Mouse (Mus musculus): ENCODE data around the gene Hnrnpl.
A peak's percentile ranks its signal among the peaks of the same experiment; 100 is the strongest.

The Hnrnpl gene

DNA sequence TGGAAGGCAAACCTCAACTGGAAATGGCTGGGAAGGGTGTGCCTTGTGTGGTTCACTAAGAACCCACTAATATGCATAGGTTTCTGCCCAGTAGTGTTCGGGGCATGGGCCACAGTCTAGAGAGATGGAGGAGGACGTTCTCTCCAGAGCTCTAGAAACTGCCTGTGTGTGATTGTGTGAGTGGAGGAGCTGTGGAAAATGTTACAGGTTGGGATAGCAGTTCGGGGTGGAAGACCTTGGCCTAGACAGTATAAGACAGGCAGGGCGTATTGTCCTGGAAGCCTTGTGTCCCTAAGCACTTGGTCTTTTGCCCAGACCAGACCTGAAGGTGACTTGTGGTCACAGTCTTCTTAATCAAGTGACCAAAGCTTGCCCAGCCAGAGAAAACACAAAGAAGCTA, 4.1 kb downstream of the Hnrnpl start:
- no peak for DNase-seq (ENCODE audit: low spot score in 2 of 2)

DNA sequence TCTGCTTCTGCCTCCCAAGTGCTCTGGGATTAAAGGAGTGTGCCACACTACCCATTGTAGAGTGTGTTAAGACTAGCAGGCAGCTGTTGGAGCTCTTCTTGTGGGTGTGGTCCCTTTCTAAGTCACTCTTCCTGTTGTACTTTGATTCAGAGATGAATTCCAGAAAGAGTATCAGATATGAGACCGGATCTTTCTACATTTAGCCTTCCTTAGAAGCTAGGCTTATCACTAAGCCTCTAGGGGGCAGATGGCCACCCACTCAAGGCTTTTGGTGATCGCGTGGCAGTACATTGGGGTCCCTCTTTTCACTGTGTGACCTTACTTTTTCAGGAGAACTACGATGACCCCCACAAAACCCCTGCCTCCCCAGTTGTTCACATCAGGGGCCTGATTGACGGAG, 4.6 kb downstream of the Hnrnpl start:
- no peak for DNase-seq (ENCODE audit: low spot score in 2 of 2)

DNA sequence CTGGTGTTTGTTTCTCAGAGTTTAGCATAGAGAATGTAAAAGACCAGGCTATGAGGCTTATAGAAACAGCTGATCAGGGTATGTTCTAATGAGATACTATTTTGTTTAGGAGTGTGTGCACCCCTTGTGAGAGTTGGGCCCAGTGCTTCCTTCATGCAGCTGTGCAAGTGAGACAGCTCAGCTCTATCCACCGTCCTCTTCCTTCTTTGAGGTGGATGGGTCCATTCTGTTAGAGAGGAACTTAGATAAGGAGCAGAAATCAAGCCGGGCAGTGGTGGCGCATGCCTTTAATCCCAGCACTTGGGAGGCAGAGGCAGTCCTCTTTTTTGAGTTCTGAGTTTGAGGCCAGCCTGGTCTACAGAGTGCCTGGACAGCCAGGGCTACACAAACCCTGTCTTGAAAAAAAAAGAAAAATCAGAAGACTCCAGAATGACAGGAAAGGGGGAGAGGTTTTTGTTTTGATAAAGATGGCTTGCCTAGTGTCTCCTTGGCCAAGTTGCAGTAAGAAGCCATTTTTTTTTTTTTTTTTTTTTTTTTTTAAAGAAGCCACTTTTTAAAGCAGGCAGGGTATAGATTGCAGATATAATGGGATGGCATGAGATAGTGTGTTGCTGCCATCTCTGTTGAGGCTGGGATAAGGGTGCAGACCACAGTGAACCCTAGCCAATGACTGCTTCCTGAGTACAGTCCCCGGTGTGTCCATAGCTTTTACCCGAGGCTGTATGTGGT, 6.1 kb downstream of the Hnrnpl start:
- no peak for DNase-seq (ENCODE audit: low spot score in 2 of 2)

DNA sequence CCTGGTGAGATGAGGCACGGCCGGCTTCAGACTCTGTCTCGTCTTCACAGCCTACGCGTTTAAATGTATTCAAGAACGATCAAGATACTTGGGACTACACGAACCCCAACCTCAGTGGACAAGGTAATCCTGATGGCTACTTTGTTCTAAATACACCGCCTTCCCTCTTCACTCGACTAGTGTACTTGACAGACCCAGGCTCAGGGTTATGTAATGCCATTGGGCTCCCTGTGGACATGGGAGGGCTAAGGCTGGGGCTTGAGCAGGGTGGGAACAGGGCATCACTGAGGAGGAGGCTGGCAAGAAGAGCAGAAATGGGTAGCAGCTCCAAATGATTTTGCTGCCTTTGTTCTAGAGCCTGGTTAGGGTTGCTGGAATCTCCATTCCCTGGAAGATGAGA, 6.9 kb downstream of the Hnrnpl start:
- DNase-seq (ENCODE audit: low spot score in 2 of 2) = no peak

DNA sequence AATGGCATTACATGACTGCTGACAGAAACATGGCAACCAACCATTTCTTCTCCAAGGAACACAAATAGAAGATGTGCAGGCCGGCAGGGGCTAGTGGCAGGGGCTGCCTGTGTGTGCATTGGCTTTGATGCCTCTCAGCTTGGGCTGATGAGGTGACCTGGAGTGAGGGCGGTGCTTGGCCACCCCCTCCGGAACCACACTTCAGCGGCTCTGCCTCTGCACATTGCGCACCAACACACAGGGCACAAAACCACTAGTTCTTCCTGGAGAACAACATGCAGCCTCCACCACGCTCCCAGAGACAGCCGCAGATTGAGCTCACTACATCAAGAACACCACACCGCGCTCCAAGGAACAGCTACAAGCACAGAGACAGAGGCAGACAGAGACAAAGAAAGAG, 7.9 kb downstream of the Hnrnpl start:
- no peak for DNase-seq (ENCODE audit: low spot score in 2 of 2)

DNA sequence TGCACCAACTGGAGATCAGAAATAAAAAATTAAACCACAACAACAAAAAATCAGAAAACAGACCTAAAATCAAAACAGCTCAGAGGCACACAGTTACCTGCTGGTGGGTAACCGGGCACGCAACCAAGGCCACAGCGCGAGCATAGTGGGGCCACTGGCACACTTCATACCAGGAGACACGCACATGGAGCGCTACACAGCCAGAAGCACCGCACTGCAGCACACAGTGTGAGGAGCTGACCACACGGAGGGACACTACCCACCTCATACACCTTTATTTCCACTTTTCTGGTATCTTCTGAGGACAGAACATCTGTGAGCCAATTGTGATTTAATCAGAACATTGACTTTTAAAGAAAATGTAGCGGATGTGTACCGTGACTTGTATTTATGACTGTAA, 8.6 kb downstream of the Hnrnpl start:
- DNase-seq (ENCODE audit: low spot score in 2 of 2) = no peak

DNA sequence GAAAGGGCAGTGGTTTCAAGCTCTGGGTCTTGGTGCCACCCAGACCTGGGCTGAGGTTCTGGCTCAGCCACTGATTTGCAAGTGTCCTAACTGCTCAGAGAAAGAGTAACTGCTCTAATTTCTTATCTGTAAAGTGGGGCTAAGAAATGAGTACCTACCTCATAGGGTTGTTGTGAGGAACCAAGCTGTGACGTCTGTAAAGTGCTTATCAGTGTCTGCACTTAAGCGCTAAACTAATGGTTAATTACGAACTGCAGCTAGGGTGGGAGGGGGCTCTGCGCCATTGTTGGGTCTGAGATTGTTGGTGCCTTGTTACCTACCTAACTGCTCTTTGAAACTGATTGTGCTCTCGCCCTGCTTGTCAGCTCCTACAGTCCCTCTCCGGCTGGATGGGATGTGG, 9.2 kb downstream of the Hnrnpl start:
- no peak for DNase-seq (ENCODE audit: low spot score in 2 of 2)

DNA sequence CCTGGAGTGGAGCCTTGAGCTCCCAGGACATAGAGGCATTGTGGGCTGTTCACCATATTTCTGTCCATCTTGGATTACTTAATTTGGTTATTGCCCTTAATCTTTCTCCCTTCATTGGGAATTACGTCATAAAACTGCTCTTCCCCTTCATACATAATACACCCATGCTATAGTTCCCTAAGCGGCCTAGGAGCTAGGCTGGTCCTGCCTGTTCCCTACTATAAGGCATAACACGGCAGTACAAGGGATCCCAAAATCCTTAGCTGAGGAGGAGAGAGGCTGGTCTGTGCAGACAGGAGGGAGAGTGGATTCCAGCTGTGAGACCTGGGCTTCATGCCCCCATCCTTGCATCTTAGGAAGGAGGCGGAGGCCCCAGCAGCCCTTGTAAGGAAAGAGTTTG, 9.6 kb downstream of the Hnrnpl start:
- no peak for DNase-seq (ENCODE audit: low spot score in 2 of 2)

DNA sequence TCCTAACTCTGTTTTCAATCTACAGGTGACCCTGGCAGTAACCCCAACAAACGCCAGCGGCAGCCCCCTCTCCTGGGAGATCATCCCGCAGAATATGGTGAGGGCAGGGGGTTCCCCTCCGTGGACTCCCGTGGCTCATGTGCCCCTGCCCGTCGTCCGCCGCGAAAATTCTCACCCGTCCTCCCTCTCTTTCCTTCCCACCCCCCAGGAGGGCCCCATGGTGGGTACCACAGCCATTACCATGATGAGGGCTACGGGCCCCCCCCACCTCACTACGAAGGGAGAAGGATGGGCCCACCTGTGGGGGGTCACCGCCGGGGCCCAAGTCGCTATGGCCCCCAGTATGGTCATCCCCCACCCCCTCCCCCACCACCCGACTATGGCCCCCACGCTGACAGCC, 10.1 kb downstream of the Hnrnpl start:
- DNase-seq (ENCODE audit: low spot score in 2 of 2) = no peak

DNA sequence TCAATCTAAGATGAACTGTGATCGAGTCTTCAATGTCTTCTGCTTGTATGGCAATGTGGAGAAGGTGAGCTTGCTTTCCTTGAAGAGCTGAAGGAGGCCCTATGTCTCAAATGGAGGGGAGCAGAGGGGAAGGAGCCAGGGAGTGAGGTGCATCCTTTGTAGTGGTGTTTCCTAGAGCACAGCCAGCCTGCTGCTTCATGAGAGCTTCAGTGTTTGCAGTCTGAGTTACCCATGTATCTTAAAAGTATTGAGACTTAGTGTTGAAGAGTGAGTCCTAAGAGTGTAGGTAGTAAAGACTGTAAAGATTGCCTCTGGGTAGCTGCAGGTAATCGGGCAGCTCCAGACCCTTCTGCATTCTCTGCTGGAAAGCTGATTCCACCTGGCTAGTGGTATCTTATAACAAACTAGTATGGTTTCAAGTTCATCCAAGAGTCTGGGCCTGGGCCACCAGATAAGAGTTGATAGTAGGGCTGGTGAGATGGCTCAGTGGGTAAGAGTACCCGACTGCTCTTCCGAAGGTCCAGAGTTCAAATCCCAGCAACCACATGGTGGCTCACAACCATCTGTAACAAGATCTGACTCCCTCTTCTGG, 10.6 kb downstream of the Hnrnpl start:
- no peak for DNase-seq (ENCODE audit: low spot score in 2 of 2)

DNA sequence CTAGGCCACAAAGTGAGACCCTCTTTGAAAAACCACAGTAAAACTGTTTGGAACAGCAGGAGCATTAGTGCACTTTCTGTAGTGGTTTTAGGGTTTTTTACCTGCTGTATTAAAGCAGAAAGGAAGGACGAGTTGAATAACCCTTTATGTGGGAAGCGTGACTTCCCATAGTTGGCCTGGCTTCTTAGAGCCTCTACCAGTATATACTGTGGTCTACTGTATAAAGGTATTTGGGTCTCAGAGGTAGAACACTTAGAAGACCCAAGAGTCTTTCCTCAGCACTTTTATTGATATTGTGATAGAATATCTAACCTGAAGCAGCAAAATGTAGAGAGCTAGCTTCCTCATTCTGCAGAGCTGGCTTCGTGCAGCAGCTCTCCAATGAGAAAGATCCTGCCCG, 11.2 kb downstream of the Hnrnpl start:
- DNase-seq (ENCODE audit: low spot score in 2 of 2) = no peak

DNA sequence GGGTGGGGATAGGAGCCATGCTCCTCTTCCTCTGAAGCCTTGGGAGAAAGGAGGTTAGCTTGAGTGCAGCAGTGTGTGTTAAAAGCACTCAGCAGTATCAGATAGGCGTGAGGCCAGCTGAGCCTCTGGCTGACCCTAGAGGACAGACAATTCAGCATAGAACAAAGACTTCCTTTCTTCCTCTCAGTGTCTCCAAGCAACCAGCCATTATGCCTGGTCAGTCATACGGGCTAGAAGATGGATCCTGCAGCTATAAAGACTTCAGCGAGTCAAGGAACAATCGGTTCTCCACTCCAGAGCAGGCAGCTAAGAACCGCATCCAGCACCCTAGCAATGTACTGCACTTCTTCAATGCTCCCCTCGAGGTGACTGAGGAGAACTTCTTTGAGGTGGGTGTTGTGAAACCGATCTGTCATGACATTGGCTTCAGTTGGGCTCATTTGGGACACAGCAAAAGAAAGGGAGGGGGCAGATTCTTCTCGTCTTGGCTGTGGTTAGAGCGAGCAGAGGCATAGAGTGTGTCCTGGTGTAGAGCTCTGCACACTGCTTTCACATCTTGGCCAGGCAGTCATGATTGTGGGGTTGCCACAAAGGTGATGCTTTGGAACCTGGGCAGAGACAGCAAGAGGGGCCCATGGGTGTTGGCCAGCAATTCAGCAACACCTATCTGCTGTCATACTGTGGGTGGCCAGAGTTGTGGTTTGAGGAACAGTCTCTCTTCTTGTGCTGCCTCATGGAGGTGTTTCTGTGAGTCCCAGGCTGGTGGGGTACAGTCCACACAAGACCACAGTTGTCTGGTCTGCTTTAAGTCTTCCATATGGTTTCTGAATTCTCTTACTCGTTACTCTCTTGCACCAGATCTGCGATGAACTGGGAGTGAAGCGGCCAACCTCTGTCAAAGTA, 12.3 kb downstream of the Hnrnpl start:
- no peak for DNase-seq (ENCODE audit: low spot score in 2 of 2)

DNA sequence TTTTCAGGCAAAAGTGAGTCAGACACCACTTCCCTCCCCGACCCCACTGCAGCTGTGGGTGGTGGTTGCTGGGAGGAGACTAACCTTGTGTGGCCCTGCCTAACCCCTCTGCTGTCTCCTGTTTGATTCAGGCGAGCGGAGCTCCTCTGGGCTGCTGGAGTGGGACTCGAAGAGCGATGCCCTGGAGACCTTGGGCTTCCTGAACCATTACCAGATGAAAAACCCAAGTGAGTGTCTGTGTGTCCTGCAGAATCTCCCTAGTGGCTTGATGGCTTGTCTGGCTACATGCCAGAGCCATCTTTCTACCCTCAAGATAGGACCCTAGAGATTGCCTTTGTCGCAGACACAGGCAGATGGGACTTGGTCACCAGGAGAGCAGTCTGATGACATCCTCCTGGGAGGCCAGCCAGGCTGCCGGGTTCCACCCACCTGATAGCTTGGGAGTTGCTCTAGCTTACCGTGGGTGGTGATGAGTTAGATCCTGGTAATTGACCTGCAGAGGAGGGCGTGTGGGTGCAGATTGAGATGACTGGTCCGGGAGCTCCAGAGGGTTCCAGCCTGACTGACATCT, 13.0 kb downstream of the Hnrnpl start:
- DNase-seq (ENCODE audit: low spot score in 2 of 2) = peak in 1 of 2 experiments; percentile 69

DNA sequence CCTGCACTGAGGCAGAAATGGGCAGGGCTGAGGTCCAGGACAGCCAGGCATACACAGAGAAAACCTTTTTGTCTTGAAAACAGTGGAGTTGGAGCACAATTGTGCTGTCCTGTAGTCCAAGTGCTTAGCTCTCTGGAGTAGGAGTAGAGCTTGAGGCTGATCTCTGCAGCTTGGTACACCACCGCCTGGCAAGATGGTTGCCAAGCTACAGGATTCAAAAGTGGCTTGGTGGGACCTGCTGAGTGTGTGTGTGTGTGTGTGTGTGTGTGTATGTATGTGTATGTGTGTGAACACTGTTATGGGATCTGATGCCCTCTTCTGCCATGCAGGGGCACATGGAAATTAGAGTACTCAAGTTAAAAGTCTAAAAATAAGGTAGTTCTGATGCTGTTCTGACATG, 14.2 kb downstream of the Hnrnpl start:
- DNase-seq (ENCODE audit: low spot score in 2 of 2) = no peak

DNA sequence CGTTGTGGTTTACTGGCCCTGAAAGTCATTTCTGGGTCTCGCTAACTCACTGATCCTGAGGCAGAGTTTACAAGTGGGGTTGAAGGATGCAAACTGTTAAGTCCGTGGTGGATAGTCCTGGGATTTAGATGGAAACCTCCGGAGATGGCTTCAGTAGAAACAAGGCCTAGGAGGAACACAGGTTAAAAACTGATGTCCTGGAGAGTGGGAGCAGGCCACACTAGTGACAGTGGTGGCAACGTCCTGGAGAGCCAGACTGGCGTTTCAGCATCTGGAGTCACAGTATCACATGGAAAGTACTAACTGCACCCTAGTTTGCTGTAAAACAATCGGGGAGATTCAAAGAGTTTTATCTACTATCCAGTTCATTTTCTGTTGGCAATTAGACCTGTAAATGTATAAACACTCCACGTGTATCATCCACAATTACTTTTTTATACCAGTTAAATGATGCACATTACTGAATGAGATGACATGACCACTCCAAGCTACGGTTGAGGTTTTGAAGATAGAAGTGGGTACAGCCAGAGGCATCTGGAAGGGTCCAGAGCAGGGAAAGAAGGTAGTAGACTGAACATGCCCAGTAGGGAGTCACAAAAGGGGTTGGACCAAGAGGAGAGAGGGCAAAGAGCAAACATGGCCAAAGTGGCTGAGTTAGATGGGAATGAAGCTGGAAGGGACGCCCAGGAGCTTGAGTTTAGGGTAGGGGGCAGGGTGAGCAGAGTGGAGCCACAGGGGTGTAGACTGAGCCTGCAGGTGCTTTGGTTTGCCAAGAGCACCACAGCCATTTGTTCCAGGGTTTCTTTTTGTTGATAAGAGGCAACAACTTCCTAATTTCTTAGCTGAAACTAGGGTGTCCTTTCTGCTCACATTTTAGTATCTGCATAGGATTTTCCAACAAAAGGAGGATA, 14.9 kb downstream of the Hnrnpl start:
- no peak for DNase-seq (ENCODE audit: low spot score in 2 of 2)

DNA sequence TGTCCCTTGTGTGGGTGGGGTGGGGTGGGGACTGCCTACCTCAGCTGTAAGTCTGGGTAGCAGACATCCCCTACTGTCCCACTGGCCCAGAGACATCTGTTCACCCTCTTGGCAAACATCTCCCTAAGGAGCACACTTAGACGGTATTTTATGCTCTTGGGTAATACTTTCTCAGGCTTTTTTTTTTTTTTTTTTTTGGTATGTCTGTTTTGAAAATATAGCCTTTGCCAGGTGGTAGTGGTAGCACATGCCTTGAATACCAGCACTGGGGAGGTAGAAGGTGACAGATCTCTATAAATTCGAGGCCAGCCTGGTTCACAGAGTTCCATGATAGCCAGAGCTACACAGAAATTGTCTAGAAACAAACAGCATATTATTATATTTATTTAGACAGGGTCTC, 15.6 kb downstream of the Hnrnpl start:
- DNase-seq (ENCODE audit: low spot score in 2 of 2) = no peak

DNA sequence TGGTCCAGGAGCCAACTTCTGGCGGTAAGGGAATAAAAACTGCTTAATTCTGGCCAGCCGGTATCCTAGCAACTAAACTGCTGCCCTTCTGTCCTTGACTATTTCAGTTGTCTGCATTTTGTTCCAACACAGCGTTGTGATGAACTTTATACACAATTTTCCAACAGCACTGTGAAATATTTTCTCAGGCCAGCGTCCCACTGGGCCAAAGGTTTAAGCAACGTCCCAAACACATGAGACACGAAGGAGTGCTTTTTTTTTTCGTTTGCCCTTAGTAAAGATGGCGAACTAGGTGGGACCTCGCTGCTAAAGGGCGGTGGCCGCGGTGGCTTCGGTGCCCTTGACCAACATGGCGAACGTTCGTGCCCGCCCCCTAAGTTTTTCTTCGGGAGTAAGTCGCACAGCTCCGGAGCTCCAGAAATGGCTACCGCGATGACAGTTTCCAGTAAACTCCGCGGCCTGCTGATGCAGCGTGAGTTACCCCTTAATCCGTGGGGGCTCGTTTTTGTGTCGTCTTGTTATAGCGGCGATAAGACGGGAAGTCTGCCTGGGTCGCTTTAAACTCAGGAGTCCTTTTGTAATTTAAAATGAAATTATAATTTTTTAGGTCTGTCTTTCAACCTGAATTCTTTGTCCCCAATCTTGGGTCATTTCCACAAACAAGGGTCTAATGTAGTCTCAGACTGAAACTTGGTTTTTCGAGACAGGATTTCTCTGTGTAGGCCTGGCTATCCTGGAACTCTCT, 16.8 kb downstream of the Hnrnpl start, which contains the start of gene Ech1:
Gene Ech1, plus strand, starts transcription at position 277 of the 745 bp plus-strand sequence.
- DNase-seq (ENCODE audit: low spot score in 2 of 2) = peak; percentile 76 to 90

DNA sequence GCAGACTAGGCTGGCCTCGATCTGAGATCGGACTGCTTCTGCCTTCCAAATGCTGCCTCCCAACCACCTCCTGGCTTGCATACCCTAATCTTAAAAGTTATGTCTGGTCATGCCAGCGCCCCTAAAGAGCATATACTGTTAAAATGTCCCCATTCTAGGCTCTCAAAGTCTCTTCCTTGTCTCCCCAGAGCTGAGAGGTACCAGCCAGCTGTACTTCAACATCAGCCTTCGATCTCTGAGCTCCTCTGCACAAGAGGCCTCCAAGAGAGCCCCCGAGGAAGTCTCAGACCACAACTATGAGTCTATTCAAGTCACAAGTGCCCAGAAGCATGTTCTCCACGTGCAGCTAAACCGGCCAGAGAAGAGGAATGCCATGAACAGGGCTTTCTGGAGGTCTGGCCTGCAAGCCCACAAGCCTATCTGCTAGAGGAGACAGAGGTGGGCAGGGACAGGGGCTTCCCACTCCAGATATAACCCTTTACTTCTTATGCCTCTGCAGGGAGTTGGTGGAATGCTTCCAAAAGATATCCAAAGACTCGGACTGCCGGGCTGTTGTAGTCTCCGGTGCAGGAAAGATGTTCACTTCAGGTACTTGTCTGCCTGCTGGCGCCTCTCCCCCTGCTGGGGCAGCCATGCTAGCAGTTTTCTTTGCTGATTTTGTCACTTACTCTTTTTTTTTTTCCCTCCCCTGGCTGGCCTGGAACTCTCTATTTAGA, 17.5 kb downstream of the Hnrnpl start:
- DNase-seq (ENCODE audit: low spot score in 2 of 2) = no peak

DNA sequence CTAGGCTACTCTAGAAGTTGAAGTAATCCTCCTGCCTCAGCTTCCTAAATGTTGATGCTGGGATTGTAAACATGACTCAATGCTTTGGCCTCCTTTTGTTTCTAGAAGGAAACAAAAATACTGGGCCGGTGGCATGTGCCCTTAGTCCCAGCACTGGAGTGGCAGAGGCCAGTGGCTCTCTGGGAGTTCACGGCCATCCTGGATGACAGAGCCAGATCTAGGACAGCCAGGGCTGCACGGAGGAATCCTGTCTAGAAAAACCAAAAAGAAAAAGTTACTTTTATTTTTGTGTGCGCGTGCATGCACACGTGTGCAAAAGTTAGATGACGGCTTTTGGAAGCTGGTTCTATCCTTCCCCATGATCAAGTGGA, 18.0 kb downstream of the Hnrnpl start:
- DNase-seq (ENCODE audit: low spot score in 2 of 2) = no peak

DNA sequence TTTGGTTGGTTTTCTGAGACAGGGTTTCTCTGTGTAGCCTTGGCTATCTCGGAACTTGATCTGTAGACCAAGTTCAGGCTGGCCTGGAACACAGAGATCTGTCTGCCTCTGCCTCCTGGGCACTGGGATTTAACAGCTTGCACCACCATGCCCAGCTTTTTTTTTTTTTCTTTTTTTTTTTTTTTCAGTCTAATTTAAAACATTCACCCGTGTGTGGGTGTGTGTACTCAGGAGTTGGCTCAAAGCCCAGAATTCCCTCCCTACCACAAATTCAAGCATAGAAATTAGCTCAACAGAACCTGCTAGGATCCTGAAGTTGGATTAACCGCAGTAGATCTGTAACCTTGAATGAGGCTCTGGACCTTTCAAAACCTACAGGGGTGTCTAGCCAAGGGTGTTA, 19.0 kb downstream of the Hnrnpl start:
- peak in 1 of 2 experiments; percentile 73 for DNase-seq (ENCODE audit: low spot score in 2 of 2)

All from left cerebral cortex, adult 9 months (tissue).